Mouse (Mus musculus): ENCODE measurements around the gene Peli1. TPM values are rescaled to one million over a fixed set of nuclear protein-coding genes. Genes with fewer than 3 reads are reported as not detected.

Peli1 gene
- polyA plus RNA-seq, 1 experiment from 2014 or later, result 121 TPM

GRCm38 (mm10) chr11:21098457-21098856, 7.4 kb downstream of the Peli1 start:
- Histone ChIP-seq H3K27me3 (no peaks in the 10 kb centered on the region), H3K9ac (replicated peaks) (no peak overlapping the region), H3K4me1 (peaks cover 22% of the 10 kb centered on the region), H3K36me3 (no peaks in the 10 kb centered on the region), H3K27ac (replicated peaks) (no peak overlapping the region), H3K9me3 (no peaks in the 10 kb centered on the region), H3K4me3 (no peak overlapping the region), H3K4me2 (replicated peaks) (no peak overlapping the region)
- WGBS, result 93% methylated on average over 2 of the region's 2 CpGs
- no peak for ATAC-seq (replicated peaks)

- H3K4me1 ChIP-seq, result peaks cover 14% of the 10 kb centered on the region; the same call in 1 of the 2 replicates
- H3K27me3 ChIP-seq, result no peaks in the 10 kb centered on the region
- H3K9ac ChIP-seq (replicated peaks), result no peak overlapping the region
- no peak for ATAC-seq (replicated peaks)
- WGBS, result 100% methylated on average over 1 of the region's 1 CpGs
- H3K27ac ChIP-seq (replicated peaks), result no peak overlapping the region
- no peak overlapping the region for H3K4me2 ChIP-seq (replicated peaks)
- H3K4me3 ChIP-seq, result no peak overlapping the region
- no peaks in the 10 kb centered on the region for H3K9me3 ChIP-seq
- H3K36me3 ChIP-seq, result no peaks in the 10 kb centered on the region
These were observed 9.6 kb downstream of the Peli1 start for GRCm38 (mm10) chr11:21100704-21101103.

GRCm38 (mm10) chr11:21101286-21101685, 10.2 kb downstream of the Peli1 start:
- H3K4me1 ChIP-seq, result peaks cover 14% of the 10 kb centered on the region; the same call in 1 of the 2 replicates
- ATAC-seq (replicated peaks), result no peak
- 89% methylated on average over 4 of the region's 4 CpGs for WGBS

GRCm38 (mm10) chr11:21102273-21103005, 11.3 kb downstream of the Peli1 start:
- Histone ChIP-seq H3K9ac (replicated peaks) (no peak overlapping the region), H3K9me3 (no peaks in the 10 kb centered on the region), H3K4me2 (replicated peaks) (no peak overlapping the region), H3K4me1 (peaks cover 14% of the 10 kb centered on the region; the same call in 1 of the 2 replicates), H3K27me3 (no peaks in the 10 kb centered on the region), H3K36me3 (peaks cover 3% of the 10 kb centered on the region; the same call in 1 of the 2 replicates), H3K4me3 (no peak overlapping the region), H3K27ac (replicated peaks) (no peak overlapping the region)
- 93% methylated on average over 6 of the region's 6 CpGs for WGBS
- no peak for ATAC-seq (replicated peaks)

More at GRCm38 (mm10) chr11:21101286-21101685, 10.2 kb downstream of the Peli1 start:
- Histone ChIP-seq H3K27ac (replicated peaks) (no peak overlapping the region), H3K9me3 (no peaks in the 10 kb centered on the region), H3K36me3 (no peaks in the 10 kb centered on the region), H3K4me2 (replicated peaks) (no peak overlapping the region), H3K9ac (replicated peaks) (no peak overlapping the region), H3K4me3 (no peak overlapping the region), H3K27me3 (no peaks in the 10 kb centered on the region)

- WGBS, result 81% methylated on average over 2 of the region's 2 CpGs
- peaks cover 3% of the 10 kb centered on the region; the same call in 1 of the 2 replicates for H3K36me3 ChIP-seq
- no peaks in the 10 kb centered on the region for H3K27me3 ChIP-seq
- ATAC-seq (replicated peaks), result no peak
- H3K27ac ChIP-seq (replicated peaks), result no peak overlapping the region
- H3K4me3 ChIP-seq, result no peak overlapping the region
- H3K4me1 ChIP-seq, result peaks cover 14% of the 10 kb centered on the region; the same call in 1 of the 2 replicates
- no peaks in the 10 kb centered on the region for H3K9me3 ChIP-seq
- no peak overlapping the region for H3K4me2 ChIP-seq (replicated peaks)
- no peak overlapping the region for H3K9ac ChIP-seq (replicated peaks)
These were observed 12.1 kb downstream of the Peli1 start for GRCm38 (mm10) chr11:21103186-21103585.

- peaks cover 3% of the 10 kb centered on the region; the same call in 1 of the 2 replicates for H3K36me3 ChIP-seq
- no peak overlapping the region for H3K27ac ChIP-seq (replicated peaks)
- no peak overlapping the region for H3K4me2 ChIP-seq (replicated peaks)
- WGBS, result 93% methylated on average over 1 of the region's 1 CpGs
- no peaks in the 10 kb centered on the region for H3K9me3 ChIP-seq
- ATAC-seq (replicated peaks), result no peak
- no peak overlapping the region for H3K9ac ChIP-seq (replicated peaks)
- no peaks in the 10 kb centered on the region for H3K27me3 ChIP-seq
- peaks cover 14% of the 10 kb centered on the region; the same call in 1 of the 2 replicates for H3K4me1 ChIP-seq
- no peak overlapping the region for H3K4me3 ChIP-seq
These were observed 14.3 kb downstream of the Peli1 start for GRCm38 (mm10) chr11:21105393-21105792.

- H3K27me3 ChIP-seq, result no peaks in the 10 kb centered on the region
- H3K4me1 ChIP-seq, result peaks cover 6% of the 10 kb centered on the region; the same call in 1 of the 2 replicates
- no peak overlapping the region for H3K4me2 ChIP-seq (replicated peaks)
- H3K9ac ChIP-seq (replicated peaks), result no peak overlapping the region
- 98% methylated on average over 1 of the region's 1 CpGs for WGBS
- no peaks in the 10 kb centered on the region for H3K9me3 ChIP-seq
- no peak overlapping the region for H3K27ac ChIP-seq (replicated peaks)
- H3K4me3 ChIP-seq, result no peak overlapping the region
- ATAC-seq (replicated peaks), result no peak
- H3K36me3 ChIP-seq, result peaks cover 3% of the 10 kb centered on the region; the same call in 1 of the 2 replicates
These were observed 16.0 kb downstream of the Peli1 start for GRCm38 (mm10) chr11:21107120-21107519.

GRCm38 (mm10) chr11:21109279-21109678, 18.2 kb downstream of the Peli1 start:
- Histone ChIP-seq H3K27me3 (no peaks in the 10 kb centered on the region), H3K4me1 (peaks cover under 1% of the 10 kb centered on the region; the same call in 1 of the 2 replicates), H3K27ac (replicated peaks) (no peak overlapping the region), H3K36me3 (peaks cover 3% of the 10 kb centered on the region; the same call in 1 of the 2 replicates), H3K9ac (replicated peaks) (no peak overlapping the region), H3K4me3 (no peak overlapping the region), H3K4me2 (replicated peaks) (no peak overlapping the region), H3K9me3 (no peaks in the 10 kb centered on the region)
- no peak for ATAC-seq (replicated peaks)
- WGBS, result 88% methylated on average over 2 of the region's 2 CpGs

GRCm38 (mm10) chr11:21114516-21114915, 23.4 kb downstream of the Peli1 start:
- no peaks in the 10 kb centered on the region for H3K4me1 ChIP-seq
- no peak overlapping the region for H3K4me2 ChIP-seq (replicated peaks)
- ATAC-seq (replicated peaks), result no peak
- H3K36me3 ChIP-seq, result no peaks in the 10 kb centered on the region
- WGBS, result 98% methylated on average over 2 of the region's 2 CpGs
- no peak overlapping the region for H3K4me3 ChIP-seq
- H3K9me3 ChIP-seq, result no peaks in the 10 kb centered on the region
- H3K9ac ChIP-seq (replicated peaks), result no peak overlapping the region
- no peak overlapping the region for H3K27ac ChIP-seq (replicated peaks)
- H3K27me3 ChIP-seq, result no peaks in the 10 kb centered on the region

GRCm38 (mm10) chr11:21115804-21116203, 24.7 kb downstream of the Peli1 start:
- no peak overlapping the region for H3K27ac ChIP-seq (replicated peaks)
- no peak overlapping the region for H3K4me3 ChIP-seq
- H3K4me2 ChIP-seq (replicated peaks), result no peak overlapping the region
- ATAC-seq (replicated peaks), result no peak
- H3K4me1 ChIP-seq, result no peaks in the 10 kb centered on the region
- H3K27me3 ChIP-seq, result no peaks in the 10 kb centered on the region
- H3K36me3 ChIP-seq, result no peaks in the 10 kb centered on the region
- no peak overlapping the region for H3K9ac ChIP-seq (replicated peaks)
- H3K9me3 ChIP-seq, result no peaks in the 10 kb centered on the region

GRCm38 (mm10) chr11:21116623-21117295, 25.7 kb downstream of the Peli1 start:
- H3K4me2 ChIP-seq (replicated peaks), result no peak overlapping the region
- no peak overlapping the region for H3K4me3 ChIP-seq
- no peaks in the 10 kb centered on the region for H3K27me3 ChIP-seq
- 86% methylated on average over 3 of the region's 3 CpGs for WGBS
- no peaks in the 10 kb centered on the region for H3K9me3 ChIP-seq
- no peaks in the 10 kb centered on the region for H3K4me1 ChIP-seq
- no peak overlapping the region for H3K27ac ChIP-seq (replicated peaks)
- H3K9ac ChIP-seq (replicated peaks), result no peak overlapping the region
- H3K36me3 ChIP-seq, result no peaks in the 10 kb centered on the region
- ATAC-seq (replicated peaks), result no peak

- 98% methylated on average over 2 of the region's 2 CpGs for WGBS
- Histone ChIP-seq H3K27me3 (no peaks in the 10 kb centered on the region), H3K9me3 (peaks cover 2% of the 10 kb centered on the region; the same call in 1 of the 2 replicates)
These were observed 30.6 kb downstream of the Peli1 start for GRCm38 (mm10) chr11:21121737-21122136.

More at GRCm38 (mm10) chr11:21121737-21122136, 30.6 kb downstream of the Peli1 start:
- Histone ChIP-seq H3K4me1 (no peaks in the 10 kb centered on the region), H3K9ac (replicated peaks) (no peak overlapping the region), H3K36me3 (no peaks in the 10 kb centered on the region), H3K4me2 (replicated peaks) (no peak overlapping the region), H3K4me3 (no peak overlapping the region), H3K27ac (replicated peaks) (no peak overlapping the region)
- no peak for ATAC-seq (replicated peaks)

Data from forebrain, embryonic 15.5 days (tissue).